Mouse (Mus musculus) kidney, adult 2 months (tissue): ENCODE measurements around the gene Gal3st1.

Experiments
- CTCF ChIP-seq: fragments of 200-500 bp; conservative IDR thresholded peaks from 2 replicates; pipeline ENCODE4 v1.5.1; 2011; ENCODE audit warnings: low read depth, mild to moderate bottlenecking, control low read depth, low read length, moderate library complexity, mixed read lengths; ENCODE audit not compliant: insufficient read depth, insufficient read length
- POLR2A ChIP-seq: fragments of 200-500 bp; IDR thresholded peaks from one replicate; pipeline ENCODE4 v1.6.1; 2011; ENCODE audit warnings: low read depth, low read length, control low read depth

GRCm38 (mm10) chr11:4031961-4032360 lies 48.5 kb downstream of the Gal3st1 start:
- TF ChIP-seq POLR2A (no peak), CTCF (no peak)
